Mouse (Mus musculus) liver, postnatal 0 days (tissue): ENCODE measurements around the gene Tstd3.

Experiments
- CTCF ChIP-seq: sonication (generic); IDR thresholded peaks from 2 replicates; pipeline ENCODE4 v1.5.1; 2016; ENCODE audit warnings: antibody characterized with exemption, low read depth
- EP300 ChIP-seq: IDR thresholded peaks from 2 replicates; pipeline ENCODE4 v1.6.1; 2016; ENCODE audit warnings: antibody characterized with exemption, low read depth, mild to moderate bottlenecking

DNA sequence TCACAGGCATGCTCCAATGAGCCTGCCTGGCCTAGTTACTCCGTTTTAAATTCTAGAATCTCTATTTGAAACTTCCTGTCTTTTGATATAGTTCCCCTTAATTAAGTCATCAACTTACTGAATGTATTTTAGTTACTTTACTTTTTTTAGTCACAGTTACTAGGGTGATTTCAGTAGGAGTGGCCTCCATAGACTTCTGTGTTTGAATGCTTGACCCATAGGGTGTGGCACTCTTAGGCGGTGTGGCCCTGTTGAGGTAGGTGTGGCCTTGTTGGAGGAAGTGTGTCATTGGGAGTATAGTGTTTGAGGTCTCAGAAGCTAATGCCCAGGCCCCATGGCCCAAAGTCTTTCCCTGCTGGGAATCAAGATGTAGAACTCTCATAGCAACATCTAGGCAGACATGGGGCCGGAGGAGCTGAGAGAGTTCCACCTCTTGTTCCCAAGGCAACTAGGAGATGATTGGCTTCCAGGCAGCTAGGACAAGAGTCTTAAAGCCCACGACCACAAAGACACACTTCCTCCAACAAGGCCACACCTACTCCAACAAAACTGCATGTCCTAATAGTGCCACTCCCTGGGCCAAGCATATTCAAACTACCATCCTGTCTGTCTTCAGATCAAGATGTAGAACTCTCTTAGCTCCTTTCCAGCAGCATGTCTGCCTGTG is 11.8 kb downstream of the Tstd3 start:
- TF ChIP-seq CTCF (no peak), EP300 (no peak)
